Mouse (Mus musculus) kidney, adult 2 months (tissue): Measurements from ENCODE around the gene Arhgef17. TPM values are rescaled to one million over a fixed set of nuclear protein-coding genes. Genes with fewer than 3 reads are reported as not detected.

ENCODE experiments used
- DNase-seq: peaks from one replicate; pipeline ENCODE4 v3.0.0; 2021
- H3K27ac ChIP-seq: fragments of 200-500 bp; 2 replicates; pipeline ENCODE4 v1.5.1; 2012; ENCODE audit warnings: low read depth, low read length, control low read depth, inconsistent platforms; ENCODE audit not compliant: insufficient read depth
- H3K27me3 ChIP-seq: fragments of 200-500 bp; replicated peaks from 2 replicates; pipeline ENCODE4 v1.6.1; 2012; ENCODE audit warnings: mild to moderate bottlenecking, moderate library complexity, low read length, inconsistent platforms; ENCODE audit not compliant: control insufficient read depth, insufficient read depth
- H3K36me3 ChIP-seq: fragments of 200-500 bp; 2 replicates; pipeline ENCODE4 v1.6.1; 2012; ENCODE audit warnings: mild to moderate bottlenecking, moderate library complexity, low read length, inconsistent platforms; ENCODE audit not compliant: control insufficient read depth, insufficient read depth
- H3K4me1 ChIP-seq: fragments of 200-500 bp; 2 replicates; pipeline ENCODE4 v1.6.1; 2011; ENCODE audit warnings: low read length; ENCODE audit not compliant: control insufficient read depth, insufficient read depth
- H3K4me3 ChIP-seq: fragments of 200-500 bp; 2 replicates; pipeline ENCODE4 v1.5.1; 2011; ENCODE audit warnings: mild to moderate bottlenecking, low read depth, low read length, control low read depth; ENCODE audit not compliant: insufficient read depth
- CTCF ChIP-seq: fragments of 200-500 bp; conservative IDR thresholded peaks from 2 replicates; pipeline ENCODE4 v1.5.1; 2011; ENCODE audit warnings: low read depth, mild to moderate bottlenecking, control low read depth, low read length, moderate library complexity, mixed read lengths; ENCODE audit not compliant: insufficient read depth, insufficient read length
- POLR2A ChIP-seq: fragments of 200-500 bp; IDR thresholded peaks from one replicate; pipeline ENCODE4 v1.6.1; 2011; ENCODE audit warnings: low read depth, low read length, control low read depth
- WGBS: fragments of 180-500 bp; shearing (Covaris S2); methylation state at CpG from one replicate; pipeline ENCODE4 v1.1.7; 2018; 5-methylcytosine and 5-hydroxymethylcytosine counted together
- polyA plus RNA-seq: library from polyadenylated mRNA; depleted of rRNA; stranded (reverse); fragments of >200 nt; gene quantifications from 2 replicates; pipeline ENCODE4 v1.2.3, GENCODE M21; 2012

Arhgef17 gene
- polyA plus RNA-seq, 1 experiment, result 25.4 TPM

DNA sequence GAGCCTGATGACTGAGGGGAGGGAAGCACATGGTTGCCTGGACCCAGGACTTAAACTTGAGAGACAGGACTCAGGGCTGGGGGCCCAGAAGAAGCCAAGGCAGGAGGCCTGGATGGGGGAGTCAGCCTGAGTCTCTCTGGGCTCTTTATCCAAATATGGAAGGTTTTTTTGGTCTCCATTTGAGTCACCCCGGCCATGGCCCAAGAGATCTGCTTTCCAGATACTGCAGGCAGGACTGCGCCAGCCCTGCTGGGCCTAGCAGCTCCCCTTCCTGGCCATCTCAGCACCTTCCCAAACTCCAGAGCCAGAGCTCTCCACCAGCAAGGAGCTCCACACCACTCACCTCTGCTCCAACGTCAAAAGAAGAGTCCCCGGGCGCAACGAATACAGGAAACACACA lies 15.4 kb downstream of the Arhgef17 start:
- no peak for DNase-seq
- Histone ChIP-seq H3K27me3 (no peaks in the 10 kb centered on the region), H3K4me1 (peaks cover 34% of the 10 kb centered on the region), H3K36me3 (no peaks in the 10 kb centered on the region), H3K27ac (0 out of 2 replicates have a peak overlapping the region, but pooled peaks have one; percentile 17), H3K4me3 (no peak overlapping the region)
- 60% methylated on average over 6 of the region's 6 CpGs for WGBS
- TF ChIP-seq CTCF, result no peak
- TF ChIP-seq POLR2A, result no peak

GRCm38 (mm10) chr7:100915204-100915603 lies 16.7 kb downstream of the Arhgef17 start:
- TF ChIP-seq CTCF, result no peak
- Histone ChIP-seq H3K4me3 (no peak overlapping the region), H3K4me1 (peaks cover 33% of the 10 kb centered on the region), H3K27ac (no peak overlapping the region), H3K27me3 (no peaks in the 10 kb centered on the region), H3K36me3 (no peaks in the 10 kb centered on the region)
- 77% methylated on average over 5 of the region's 5 CpGs for WGBS
- DNase-seq, result no peak

GRCm38 (mm10) chr7:100911791-100912190 lies 20.1 kb downstream of the Arhgef17 start:
- no peaks in the 10 kb centered on the region for H3K27me3 ChIP-seq
- H3K27ac ChIP-seq, result peak overlapping the region; percentile 28; the same call in 1 of the 2 replicates
- 25% methylated on average over 9 of the region's 9 CpGs for WGBS
- peaks cover 29% of the 10 kb centered on the region for H3K4me1 ChIP-seq
- TF ChIP-seq POLR2A (no peak), CTCF (no peak)
- H3K4me3 ChIP-seq, result no peak overlapping the region
- no peak for DNase-seq
- no peaks in the 10 kb centered on the region for H3K36me3 ChIP-seq

DNA sequence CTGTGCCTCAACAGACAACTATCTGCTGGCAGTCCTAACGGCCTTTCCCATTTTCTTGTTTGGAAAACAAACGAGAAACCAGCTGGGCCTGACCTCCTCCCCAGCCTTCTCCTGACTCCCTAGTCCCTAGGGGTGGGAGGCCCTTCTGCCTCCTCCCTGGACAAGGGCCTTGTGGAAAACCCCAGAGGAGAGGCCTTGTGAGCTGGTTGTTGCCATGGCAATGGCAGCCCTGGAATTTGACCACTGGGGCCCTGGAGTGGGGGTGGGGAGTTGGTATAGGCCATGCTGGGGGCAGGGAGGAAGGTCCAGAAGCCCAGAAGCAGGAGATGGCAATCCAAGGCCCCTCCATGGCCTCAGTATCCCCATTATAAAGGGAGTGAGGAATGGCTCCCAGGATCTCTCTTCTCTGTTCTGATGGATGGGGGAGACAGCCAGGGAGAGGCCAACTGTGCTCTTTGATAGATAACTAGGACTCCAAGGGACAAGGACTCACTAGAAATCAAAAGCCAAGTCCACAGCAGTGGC lies 20.6 kb downstream of the Arhgef17 start:
- peak overlapping the region; percentile 74; the same call in 1 of the 2 replicates for H3K27ac ChIP-seq
- peak; percentile 80 for DNase-seq
- no peaks in the 10 kb centered on the region for H3K27me3 ChIP-seq
- 40% methylated on average over 2 of the region's 2 CpGs for WGBS
- H3K4me3 ChIP-seq, result no peak overlapping the region
- TF ChIP-seq POLR2A, result no peak
- no peak for TF ChIP-seq CTCF
- H3K4me1 ChIP-seq, result peaks cover 28% of the 10 kb centered on the region
- no peaks in the 10 kb centered on the region for H3K36me3 ChIP-seq

DNA sequence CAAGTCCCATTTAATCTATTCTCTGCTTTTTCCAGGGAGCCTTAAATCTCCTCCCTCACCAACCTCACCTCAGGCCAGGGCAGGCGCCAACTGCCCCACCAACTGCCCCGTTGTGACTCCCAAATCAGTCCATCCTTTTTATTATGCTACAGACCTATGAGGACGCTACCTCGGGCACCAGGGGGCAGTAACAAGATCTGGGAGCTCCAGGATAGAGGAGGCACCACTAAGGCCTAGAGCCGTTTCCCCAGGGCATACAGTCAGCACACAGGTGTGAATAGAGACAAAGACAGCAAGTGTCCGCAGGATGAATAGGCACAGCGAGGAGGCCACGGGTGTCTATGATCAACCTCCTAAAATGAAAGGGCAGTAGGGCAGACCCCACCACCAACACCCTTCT lies 23.3 kb downstream of the Arhgef17 start:
- no peaks in the 10 kb centered on the region for H3K27me3 ChIP-seq
- 43% methylated on average over 8 of the region's 8 CpGs for WGBS
- no peaks in the 10 kb centered on the region for H3K36me3 ChIP-seq
- peaks cover 28% of the 10 kb centered on the region for H3K4me1 ChIP-seq
- no peak overlapping the region for H3K4me3 ChIP-seq
- H3K27ac ChIP-seq, result peak overlapping the region; percentile 66; the same call in 1 of the 2 replicates
- no peak for TF ChIP-seq POLR2A
- peak; percentile 59 for DNase-seq

GRCm38 (mm10) chr7:100908061-100908460 lies 23.8 kb downstream of the Arhgef17 start:
- peak overlapping the region; percentile 66; the same call in 1 of the 2 replicates for H3K27ac ChIP-seq
- H3K4me1 ChIP-seq, result peaks cover 28% of the 10 kb centered on the region
- 66% methylated on average over 8 of the region's 8 CpGs for WGBS
- H3K4me3 ChIP-seq, result no peak overlapping the region
- no peak for TF ChIP-seq CTCF
- TF ChIP-seq POLR2A, result no peak
- peak; percentile 71 for DNase-seq
- no peaks in the 10 kb centered on the region for H3K36me3 ChIP-seq
- no peaks in the 10 kb centered on the region for H3K27me3 ChIP-seq

DNA sequence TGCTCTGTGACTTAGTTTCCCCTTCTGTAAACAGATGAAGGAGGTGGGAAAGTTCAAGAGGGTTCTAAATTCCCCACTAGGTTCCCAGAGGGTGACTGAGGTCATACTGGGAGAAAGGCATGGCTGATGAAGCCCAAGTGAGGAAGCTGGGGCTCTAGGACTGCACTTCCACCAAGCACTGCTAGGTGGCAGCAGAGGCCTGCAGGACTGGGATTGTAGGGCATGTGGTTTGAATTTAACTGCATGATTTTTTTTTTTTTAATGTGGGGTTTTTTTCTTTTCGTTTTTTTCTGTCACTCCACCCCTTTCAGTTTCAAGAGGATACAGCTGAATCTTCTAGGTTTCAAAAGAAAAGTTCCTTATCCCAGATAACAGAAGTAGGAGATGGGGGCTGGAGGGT lies 24.7 kb downstream of the Arhgef17 start:
- H3K27ac ChIP-seq, result peak overlapping the region; percentile 29; the same call in 1 of the 2 replicates
- TF ChIP-seq POLR2A, result no peak
- TF ChIP-seq CTCF, result peak; percentile 97
- H3K4me1 ChIP-seq, result peaks cover 26% of the 10 kb centered on the region
- no peaks in the 10 kb centered on the region for H3K36me3 ChIP-seq
- H3K27me3 ChIP-seq, result no peaks in the 10 kb centered on the region
- DNase-seq, result peak; percentile 88
- H3K4me3 ChIP-seq, result no peak overlapping the region
- WGBS, result 3% methylated on average over 1 of the region's 1 CpGs
